Mouse (Mus musculus): ENCODE data around the gene Npas3.

- no peak for TF ChIP-seq CTCF (IDR thresholded peaks at IDR 0.05; ENCODE audit: control insufficient read depth, insufficient read depth, insufficient read length)
- TF ChIP-seq FOSL1 (IDR thresholded peaks at IDR 0.05; ENCODE audit: insufficient read depth, low read length, poor library complexity, severe bottlenecking): no peak
- TF ChIP-seq USF1 (IDR thresholded peaks at IDR 0.05; ENCODE audit: low read depth): no peak
- TF ChIP-seq MYOD1 (IDR thresholded peaks at IDR 0.05; ENCODE audit: control insufficient read depth, insufficient read length, low read depth): no peak
Measured at GRCm38 (mm10) chr12:53826812-53827211, 578.3 kb downstream of the Npas3 start.

Measured in C2C12 (cell line).